Mouse (Mus musculus): ENCODE measurements around the gene Gm13271. TPM values are rescaled to one million over a fixed set of nuclear protein-coding genes. Genes with fewer than 3 reads are reported as not detected.
"Not testable (repeated sequence)": the region's sequence is repeated elsewhere in the genome, so short reads cannot be mapped to it uniquely, and the experiment has no call there.

Gm13271 gene
- total RNA-seq (2021), result not detected
- long read RNA-seq, experiment 1, result 0 reads
- long read RNA-seq, experiment 2, result 0 reads

DNA sequence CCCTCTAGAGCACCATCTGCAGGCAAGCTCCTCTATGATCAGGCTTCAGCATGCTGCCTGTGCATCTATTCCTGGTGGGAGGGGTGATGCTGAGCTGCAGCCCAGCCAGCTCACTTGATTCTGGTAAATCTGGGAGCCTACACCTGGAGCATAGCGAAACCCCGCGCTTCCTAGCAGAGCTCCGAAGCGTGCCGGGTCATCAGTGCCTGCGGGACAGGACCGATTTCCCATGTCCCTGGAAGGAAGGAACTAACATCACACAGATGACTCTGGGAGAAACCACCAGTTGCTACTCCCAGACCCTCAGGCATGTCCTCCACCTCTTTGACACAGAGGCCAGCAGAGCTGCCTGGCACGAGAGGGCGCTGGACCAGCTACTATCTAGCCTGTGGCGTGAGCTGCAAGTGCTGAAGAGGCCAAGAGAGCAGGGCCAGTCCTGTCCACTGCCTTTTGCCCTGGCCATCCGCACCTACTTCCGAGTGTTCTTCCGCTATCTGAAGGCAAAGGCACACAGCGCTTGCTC is at the start of gene Gm13271:
Gm13271 (plus strand) TSS at position 51 of the 523 bp plus-strand sequence.
- peak; percentile 65 to 78 for DNase-seq (ENCODE audit: low spot score in 2 of 2)

DNA sequence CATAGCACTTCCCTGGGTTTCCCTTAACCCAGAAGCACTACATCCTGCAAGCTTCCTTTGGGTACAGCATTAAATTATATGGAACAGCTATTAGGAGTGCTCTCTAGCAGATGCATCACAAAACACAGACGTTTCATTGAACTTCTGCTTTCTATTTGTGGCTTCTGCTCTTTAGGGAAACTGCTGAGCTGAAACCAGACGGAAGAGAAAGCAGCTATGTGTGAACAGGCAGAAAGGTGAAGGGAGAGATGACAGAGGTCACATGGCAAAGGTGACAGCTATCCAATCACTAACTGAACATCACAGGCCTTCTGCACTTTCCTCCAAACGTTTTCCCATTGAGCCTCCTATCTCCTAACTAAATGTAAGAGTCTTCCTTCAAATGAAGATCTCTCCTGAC is 48.7 kb upstream of the Gm13271 start:
- DNase-seq (ENCODE audit: low spot score in 2 of 2), result no peak

DNA sequence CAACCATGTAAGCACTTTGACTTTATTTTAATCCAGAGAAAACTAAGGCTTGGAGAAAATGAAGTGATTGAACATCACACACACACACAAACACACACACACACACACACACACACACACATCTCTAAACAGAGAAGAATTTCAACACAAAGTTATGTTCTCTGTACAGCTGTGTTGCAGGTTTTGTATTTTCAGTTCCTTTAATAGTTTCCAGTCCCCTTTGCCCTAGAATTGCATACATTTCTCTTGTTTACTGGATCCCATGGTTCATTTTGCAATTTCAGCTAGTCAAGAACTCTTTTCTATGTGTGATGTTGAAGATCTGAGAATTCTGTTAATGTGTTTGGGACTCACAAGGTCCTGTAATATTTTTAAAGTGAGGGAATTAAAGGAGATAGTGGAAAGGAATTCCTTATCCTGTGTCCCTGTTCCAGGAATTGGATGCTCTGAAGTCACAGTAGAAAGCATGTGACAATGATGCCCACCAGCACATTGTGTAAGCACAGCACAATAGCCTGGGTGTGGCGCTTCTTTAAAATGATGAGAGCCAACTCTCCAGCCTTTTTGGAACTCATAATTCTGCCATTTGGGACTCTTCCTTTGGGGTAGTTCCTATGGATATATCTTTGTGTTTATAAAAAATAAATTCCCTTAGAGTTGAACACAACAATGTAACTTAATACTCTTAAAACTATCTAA is 47.4 kb upstream of the Gm13271 start:
- DNase-seq (ENCODE audit: low spot score in 2 of 2), result no peak

DNA sequence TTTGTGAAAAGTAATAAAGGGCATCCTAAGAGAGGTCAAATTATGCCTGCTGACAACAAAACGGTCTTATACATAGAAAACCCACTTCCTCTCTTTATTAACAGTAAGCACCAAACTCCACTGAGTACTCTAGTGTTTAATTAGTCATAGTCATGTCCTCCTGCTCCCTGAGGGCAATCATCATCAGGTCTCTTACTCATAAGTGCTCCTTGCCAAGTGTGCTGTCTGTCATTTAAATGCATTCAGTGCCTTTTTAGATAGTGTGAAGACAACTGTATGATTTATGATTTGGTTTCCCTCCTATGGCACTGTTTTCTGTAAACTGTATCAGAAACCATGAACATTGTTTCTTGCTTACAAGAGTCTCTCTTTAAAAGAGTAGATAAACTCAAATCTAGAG is 40.4 kb upstream of the Gm13271 start:
- DNase-seq (ENCODE audit: low spot score in 2 of 2), result no peak

DNA sequence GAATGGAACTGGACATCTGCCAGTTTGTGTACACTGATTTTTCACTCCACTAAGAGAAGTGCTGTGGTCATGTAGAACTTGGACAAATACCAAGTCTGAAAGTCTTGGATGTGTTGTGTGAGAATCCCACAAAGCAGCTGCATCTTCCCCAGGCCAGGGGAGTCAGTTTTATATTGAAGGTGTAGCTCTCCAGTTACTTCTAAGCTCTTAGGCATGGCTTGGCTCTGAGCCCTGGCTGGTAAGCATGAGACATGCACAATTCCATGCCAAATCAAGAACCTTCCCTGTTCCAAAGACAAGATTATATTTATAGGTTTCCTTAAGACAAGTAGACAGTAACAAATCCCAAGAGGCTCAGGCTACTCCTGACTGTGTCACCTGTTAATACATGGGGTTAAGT is 39.6 kb upstream of the Gm13271 start:
- no peak for DNase-seq (ENCODE audit: low spot score in 2 of 2)

DNA sequence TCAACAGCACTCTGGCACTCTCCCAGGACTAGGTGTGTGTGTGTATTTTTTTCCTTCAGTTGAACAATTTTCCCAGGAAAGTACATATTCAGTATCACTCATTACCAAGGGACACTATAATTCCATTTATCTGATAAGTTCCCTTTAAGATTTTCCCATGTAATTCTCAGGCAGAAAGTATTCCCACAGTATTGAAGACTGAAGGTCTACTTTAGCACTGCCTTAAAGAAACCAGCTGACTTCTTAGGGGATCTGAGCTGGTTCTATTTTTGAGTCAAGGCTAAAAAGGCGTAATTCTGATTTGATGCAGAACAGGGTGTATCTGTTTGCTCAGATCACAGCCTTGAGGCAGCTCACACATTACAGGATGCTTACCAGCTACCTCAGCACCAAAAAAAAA is 36.0 kb upstream of the Gm13271 start:
- no peak for DNase-seq (ENCODE audit: low spot score in 2 of 2)

DNA sequence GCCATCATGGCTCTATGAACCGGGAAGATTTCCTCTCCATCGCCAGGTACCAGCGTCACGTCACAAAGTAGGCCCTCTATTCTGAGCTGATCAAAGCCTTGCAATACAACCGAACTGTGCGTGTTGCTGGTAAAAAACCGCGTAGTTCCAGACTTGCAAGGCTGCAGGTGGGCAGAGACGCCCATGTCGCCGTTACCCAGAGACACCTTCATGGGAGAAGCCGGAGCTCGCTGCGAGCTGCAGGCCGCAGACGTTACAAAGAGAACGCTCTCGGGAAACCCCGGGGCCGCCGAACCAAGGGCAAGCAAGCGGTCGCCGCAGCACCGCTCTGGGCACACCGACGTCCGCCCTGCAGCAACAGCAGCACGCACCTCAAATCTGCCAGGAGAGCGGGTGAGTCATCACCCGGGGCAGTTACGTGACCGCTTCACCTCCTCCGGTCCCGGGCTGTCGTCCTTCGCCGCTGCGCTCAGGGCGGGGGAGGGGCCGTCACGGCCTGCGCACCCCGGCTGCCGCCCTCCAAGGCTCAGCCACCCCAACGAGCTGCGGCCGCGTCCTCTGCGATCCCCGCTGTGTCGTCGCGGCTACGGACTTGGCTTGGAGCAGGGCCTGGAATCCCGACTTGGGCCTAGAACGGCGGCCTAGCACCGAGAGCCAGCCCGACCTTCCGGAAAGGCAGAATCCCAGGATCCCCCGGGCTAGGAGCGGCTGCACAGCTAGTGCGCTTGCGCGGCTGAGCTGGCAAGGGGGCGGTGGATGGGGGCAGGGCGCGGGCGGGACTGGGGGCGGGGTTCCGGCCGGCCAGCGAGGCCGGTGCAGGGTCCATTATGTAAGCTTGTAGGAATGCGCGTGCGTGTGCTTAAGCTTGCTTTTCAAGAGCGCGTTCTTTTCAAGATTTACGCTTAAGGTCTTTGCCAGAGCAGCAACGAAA is 32.6 kb upstream of the Gm13271 start, which contains the start of the genes Gm26566 and Klhl9:
Gm26566 (plus strand) TSS at position 15 of the 931 bp plus-strand sequence.
Klhl9 (minus strand) TSS at position 675 of the 931 bp plus-strand sequence.
- peak; percentile 88 to 94 for DNase-seq (ENCODE audit: low spot score in 2 of 2)

DNA sequence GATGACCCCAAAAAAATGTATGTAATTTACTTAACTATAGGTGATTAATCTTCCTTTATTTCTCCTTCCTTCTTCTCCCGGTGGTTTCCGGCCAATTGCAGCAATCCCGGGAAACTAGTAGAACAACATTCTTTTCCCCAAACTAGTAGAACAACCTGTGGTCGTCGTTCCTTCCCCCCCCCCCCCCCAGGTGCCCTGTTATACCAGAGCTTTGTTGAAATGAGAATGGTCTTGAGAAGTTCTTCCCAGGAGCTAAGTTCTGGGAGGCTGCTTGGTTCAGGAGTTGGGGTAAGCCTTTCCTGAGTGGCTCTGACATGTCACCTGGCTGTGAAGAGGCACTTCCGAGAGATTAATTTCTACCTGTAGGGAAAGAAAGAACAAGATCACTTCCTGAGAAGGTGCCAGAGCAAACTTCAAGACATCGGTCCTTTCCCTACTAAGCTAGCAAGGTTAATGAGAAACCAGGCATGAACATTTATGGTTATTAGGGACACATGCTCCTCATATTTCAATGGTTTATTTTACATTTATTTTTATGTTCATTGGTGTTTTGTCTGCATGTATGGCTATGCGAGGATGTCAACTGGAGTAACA is 31.1 kb upstream of the Gm13271 start:
- DNase-seq (ENCODE audit: low spot score in 2 of 2), result no peak

DNA sequence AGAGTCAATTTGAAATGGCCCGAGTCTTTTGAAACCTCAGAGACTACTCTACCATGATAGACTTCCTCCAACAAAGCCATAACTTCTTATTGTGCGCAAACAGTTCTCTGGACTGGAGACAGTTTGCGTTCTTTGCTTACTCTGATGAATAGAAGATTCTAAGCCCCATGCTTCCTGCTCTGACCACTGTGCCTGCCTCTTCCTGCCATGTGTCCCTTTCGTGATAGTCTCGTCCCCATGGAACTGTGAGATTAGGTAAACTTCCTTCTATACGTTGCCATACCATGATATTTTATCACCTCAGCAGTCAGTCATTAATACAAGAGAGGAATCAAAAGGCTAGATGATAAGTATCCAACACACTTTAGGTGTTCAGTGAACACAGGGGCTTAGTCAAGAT is 27.9 kb upstream of the Gm13271 start:
- no peak for DNase-seq (ENCODE audit: low spot score in 2 of 2)

DNA sequence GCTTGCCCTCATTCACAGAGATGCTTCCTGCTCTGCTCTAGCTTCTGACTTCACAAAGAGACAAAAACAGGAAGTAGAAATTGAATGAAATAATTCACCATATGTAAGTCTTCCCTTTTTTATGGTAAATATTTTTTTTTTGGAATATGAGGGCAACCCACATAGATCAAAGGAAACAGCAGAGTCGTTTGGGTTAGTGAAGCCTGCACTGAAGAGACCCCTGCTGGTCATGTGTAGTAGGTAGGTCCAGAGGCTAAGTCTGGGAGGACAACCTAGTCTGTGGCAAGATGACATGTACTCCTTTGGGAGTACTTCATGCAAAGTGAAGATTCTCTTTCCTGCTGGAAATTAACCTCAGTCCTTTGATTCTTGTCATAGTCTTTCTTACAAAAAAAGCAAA is 27.3 kb upstream of the Gm13271 start:
- DNase-seq (ENCODE audit: low spot score in 2 of 2), result no peak

DNA sequence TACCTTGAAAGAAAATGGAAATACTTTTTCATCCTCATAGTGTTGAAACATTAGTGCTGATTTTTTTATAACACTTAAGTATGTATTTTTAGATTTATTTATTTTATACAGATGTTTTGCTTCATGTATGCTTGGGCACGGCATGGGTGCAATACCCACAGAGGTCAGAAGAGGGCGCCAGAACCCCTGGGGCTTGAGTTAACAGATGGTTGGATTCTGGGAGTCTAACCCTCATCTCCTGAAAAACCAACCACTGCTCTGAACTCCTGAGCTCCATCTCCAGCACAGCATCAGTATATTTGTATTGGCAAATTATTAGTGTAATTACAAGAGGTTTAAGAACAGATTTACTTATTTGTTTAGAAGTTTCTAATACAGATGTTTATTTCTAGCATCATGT is 16.2 kb upstream of the Gm13271 start:
- DNase-seq (ENCODE audit: low spot score in 2 of 2), result peak; percentile 20 to 50

DNA sequence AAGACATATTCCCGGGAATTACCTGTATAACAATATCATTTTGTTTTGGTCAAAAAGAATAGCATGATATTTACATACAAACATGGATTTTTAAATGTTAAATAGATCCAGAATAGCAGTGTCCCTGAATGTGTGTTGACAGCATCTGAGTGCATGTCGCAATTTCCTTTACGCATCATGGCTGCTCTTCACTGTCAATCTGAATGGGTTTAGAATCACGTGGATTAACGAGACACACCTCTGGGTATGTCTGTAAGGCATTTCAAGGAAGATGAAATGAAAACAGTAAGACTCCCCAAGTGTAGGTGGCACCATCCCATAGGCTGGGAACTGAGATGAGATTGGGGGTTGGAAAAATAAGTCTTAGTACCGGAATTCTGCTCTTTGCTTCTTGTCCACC is 15.6 kb upstream of the Gm13271 start:
- no peak for DNase-seq (ENCODE audit: low spot score in 2 of 2)

DNA sequence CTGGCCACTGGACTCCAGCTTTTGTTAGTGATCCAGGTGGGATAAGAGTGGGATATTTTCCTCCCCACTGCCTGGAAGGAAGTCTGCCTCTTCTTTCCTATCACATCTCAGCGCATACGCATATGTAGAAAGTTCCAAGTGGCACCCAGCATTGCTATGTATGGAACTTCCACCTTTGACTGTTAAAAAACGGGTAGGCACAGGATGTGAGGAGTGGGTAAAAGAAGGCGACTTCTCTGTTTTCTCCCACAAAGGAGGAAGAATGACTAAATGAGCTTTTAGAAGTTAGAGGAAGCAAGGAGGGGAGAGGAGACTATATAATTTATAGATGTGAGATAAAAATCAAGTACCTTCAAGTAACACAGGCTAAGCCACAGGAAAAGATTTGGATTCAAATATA is 13.2 kb upstream of the Gm13271 start:
- no peak for DNase-seq (ENCODE audit: low spot score in 2 of 2)

DNA sequence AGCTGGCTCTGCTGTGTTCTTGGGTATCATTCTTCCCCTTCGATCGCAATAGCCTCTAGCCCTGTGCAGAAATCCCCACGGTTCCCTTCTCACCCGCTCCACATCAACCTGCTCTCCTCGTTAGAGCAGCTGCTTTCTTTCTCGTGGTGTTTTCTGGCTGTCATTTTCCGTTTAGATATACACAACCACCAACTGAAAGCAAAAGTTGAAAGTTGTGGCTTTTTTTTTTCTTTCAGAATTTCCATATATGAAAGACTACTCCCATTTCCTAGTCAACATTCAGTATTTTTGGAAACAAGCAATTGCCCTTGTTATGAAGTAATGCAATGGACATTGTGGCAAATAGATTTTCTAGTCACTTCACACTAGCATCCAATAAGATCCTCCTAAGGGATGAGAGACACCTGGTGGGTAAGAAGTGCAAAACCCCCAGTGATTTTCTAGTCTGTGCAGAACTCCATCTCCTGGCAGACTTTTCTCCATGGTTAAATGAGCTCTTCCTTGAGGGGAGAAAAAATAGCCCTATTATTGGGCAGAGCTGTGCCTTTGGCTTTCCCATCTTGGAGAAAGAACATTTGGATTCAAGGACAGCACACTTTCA is 11.8 kb upstream of the Gm13271 start:
- DNase-seq (ENCODE audit: low spot score in 2 of 2), result no peak

DNA sequence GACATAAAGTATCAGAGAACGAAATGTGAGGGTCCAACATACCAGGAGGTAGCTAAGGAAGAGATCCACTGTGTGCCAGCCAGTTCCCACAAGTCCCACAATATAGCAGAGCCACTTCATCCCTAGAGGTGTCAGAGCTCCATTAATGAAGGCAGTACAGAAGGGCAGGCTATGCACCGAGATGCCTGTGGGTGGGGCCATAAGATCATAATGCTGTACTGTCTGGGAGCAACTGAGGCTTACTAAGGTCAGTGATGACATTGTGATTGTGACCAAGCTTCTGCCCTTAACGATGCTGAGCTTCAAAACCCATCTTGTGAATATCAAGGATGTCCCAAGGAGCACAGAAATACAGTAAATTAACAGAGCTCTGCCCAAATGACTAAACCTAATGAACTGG is 10.5 kb upstream of the Gm13271 start:
- no peak for DNase-seq (ENCODE audit: low spot score in 2 of 2)

DNA sequence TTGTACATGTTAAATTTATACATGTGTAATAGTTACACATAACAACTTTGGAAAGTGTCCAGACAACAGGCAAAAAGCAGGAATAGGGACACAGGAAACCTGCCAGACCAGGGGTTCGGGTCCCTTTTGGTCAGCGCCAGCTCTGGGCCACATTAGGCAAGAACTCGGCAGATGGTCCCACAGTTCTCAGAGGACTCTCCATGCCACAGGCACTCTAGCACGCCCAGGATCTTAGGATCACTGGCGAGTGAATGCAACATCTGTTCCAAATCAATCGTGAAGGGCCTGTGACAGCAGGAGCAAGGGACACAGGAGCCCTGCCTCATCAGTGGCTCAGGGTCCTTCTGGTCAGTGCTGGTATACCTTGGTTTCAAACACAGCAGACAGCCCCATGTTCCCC is 4.7 kb upstream of the Gm13271 start:
- DNase-seq (ENCODE audit: low spot score in 2 of 2), result no peak

DNA sequence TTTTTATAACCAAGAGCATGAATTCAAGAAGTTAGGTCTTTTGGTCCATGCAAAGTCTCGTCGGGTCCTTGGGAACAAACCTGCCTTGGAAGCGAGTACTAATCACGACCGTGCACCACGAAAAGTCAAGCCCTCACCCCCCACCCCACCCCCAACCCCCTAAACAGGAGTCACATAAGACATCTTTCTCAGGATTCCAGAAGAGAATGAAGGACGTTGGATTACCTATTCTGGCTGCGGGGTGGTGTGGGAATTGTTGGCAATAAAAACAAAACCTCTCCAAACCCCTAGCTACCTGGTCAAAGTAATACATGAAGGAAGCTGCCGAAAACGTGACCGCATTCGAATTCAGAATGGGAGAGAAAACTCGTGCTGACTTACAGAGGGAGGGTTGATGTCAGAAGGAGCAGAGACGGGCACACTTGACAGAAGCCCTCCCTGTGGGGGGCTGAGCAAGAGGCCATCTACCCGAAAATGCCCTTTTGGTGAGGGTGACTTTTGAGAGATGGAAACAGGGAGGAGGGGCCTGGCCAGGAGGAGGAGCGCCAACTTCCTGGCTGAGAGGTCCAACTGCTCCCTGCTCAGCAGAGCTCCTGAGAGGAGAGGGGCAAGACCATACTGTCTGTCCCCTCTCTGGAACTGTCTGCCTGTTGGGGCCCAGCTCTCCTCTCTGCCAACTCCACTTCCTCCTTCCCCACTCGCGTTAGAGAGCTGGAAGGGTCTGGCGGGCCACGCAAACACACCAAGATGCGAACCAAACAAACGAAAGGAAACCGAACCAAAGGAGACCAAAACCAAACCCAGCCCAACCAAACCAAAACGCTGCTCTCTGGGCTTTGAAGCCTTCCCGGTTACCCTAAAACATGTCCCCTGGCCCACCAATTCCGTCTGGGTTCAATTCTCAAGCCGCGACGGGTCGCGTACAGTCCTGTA is 2.2 kb downstream of the Gm13271 start:
- not testable (repeated sequence) for DNase-seq (ENCODE audit: low spot score in 2 of 2)

DNA sequence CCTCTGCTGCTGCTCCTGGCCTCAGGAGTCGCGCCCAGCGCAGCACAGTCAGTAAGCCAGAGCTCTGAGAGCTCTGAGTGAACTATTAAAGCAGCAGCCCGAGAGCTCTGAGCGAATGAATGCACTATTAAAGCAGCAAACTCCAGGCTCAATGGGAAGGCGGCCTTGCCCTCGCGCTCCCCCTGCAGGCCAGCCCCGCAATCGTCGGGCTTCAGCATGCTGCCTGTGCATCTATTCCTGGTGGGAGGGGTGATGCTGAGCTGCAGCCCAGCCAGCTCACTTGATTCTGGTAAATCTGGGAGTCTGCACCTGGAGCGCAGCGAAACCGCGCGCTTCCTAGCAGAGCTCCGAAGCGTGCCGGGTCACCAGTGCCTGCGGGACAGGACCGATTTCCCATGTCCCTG is 3.0 kb downstream of the Gm13271 start:
- peak; percentile 92 to 94 for DNase-seq (ENCODE audit: low spot score in 2 of 2)

DNA sequence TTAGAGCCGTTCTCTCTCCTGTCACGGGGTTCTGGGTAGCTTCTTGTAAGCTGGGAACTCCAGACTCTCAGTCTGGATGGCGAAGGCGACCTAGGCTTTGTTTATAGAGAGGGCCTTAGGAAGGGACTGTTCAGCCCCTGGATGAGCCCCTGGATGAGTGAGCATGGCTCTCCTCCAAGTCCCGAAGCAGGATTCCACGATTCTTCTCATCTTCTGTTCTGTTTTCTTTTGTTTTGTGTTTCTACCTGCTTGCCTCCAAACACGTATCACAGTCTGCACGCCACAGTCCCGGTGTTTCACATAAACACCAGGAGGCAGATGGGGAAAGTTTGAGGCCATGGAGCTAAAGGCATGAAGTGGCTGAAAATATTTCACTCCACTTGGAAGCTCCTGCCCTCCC is 4.1 kb downstream of the Gm13271 start:
- not testable (repeated sequence) for DNase-seq (ENCODE audit: low spot score in 2 of 2)

Data from layer of hippocampus, postnatal 14 days (tissue).